Mouse (Mus musculus): ENCODE results near the gene Tgm6. TPM values are rescaled to one million over a fixed set of nuclear protein-coding genes. Genes with fewer than 3 reads are reported as not detected.

Gene Tgm6
- polyA plus RNA-seq, 2 experiments = not detected

- DNase-seq (ENCODE audit: low read depth in 3 of 3, low spot score in 3 of 3) (no peak), ATAC-seq (ENCODE audit: insufficient read depth) (no peak)
- no peak overlapping the region for H3K27ac ChIP-seq
- H3K4me2 ChIP-seq (ENCODE audit: low read depth) = no peak overlapping the region
- no peak overlapping the region for H3K9ac ChIP-seq (replicated peaks)
- TF ChIP-seq CTCF (IDR thresholded peaks at IDR 0.05; ENCODE audit: low read depth) = no peak
- TF ChIP-seq EP300 (IDR thresholded peaks at IDR 0.05; ENCODE audit: low read depth) = no peak
- H3K27me3 ChIP-seq (ENCODE audit: control insufficient read depth, insufficient read depth, low read length) = no peaks in the 10 kb centered on the region
- H3K4me3 ChIP-seq (ENCODE audit: insufficient read depth in 1 of 2, low read depth in 2 of 2, low read length in 2 of 2) = no peak overlapping the region
- H3K36me3 ChIP-seq (replicated peaks; ENCODE audit: control insufficient read depth, insufficient read depth, low read depth) = no peaks in the 10 kb centered on the region
- 46% methylated on average over 4 of the region's 4 CpGs for WGBS (ENCODE audit: insufficient replicate concordance)
- no peaks in the 10 kb centered on the region for H3K9me3 ChIP-seq (ENCODE audit: control insufficient read depth, low read length)
- no peaks in the 10 kb centered on the region; a peak in 1 of 4 replicates for H3K4me1 ChIP-seq (replicated peaks; ENCODE audit: control insufficient read depth in 2 of 2, insufficient read depth in 2 of 2, low read length in 1 of 2)
Measured at GRCm38 (mm10) chr2:130158088-130158437, 45.8 kb downstream of the Tgm6 start.

DNA sequence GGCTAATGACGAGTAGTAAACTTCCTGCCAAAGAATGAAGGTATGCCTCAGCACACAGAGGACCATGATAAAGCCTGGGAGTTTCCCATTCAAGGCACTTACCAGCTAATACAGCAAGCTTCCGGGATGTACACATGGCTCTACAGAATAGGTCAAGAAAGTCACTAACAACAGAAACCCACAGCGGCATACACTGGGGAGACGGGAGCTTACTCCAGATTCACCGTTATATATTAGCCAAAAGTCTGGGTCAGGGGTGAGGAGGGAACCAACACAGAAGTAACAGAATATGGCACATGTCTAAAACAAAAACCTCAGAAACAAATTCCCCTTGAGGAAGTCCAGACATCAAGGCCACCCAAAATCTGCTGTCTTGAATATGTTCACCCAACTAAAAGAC is 50.5 kb downstream of the Tgm6 start:
- peaks cover 2% of the 10 kb centered on the region for H3K36me3 ChIP-seq (replicated peaks; ENCODE audit: control insufficient read depth, insufficient read depth, low read depth)
- ATAC-seq (ENCODE audit: insufficient read depth) = no peak

DNA sequence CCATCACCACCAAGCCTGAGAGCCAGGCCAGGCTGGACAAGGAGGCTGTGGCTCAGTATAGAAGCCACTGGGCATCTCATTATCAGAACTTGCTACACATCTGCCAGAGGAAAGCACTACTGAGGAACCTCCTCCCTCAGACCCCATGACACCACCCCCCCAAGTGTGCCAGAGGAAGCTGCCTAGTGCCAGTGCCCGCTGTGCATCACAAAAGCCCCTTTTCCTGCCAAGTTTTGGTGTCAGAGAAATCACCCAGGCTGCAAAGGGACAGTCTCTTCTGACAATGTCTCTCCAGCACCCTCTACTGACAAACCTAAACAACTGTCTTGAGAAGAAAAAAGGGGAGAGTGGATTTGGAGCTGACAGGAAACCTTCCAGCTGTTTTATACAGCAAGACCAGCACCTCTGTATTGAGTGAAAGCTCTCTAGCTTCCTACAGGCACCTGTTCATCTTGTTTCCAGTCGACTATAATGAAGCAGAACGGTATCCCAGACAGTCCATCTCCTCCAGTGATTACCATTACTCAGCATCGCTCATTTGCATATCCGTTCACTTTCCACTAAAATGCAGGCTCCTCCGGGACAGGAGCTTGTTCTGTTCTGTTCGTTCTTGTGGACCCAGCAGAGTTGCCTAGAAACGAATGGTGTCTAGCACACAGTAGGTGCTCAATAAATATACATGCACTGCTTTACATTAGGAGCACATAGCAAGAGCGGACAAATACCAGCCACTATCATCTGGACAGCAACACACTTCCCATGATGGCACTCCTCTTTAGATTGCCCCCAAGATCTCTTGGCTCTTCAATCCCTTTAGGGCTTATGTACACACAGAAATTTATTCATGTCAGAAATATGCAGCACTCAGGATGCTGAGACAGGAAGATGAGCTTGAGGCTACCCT is 54.3 kb downstream of the Tgm6 start:
- Histone ChIP-seq H3K4me3 (ENCODE audit: insufficient read depth in 1 of 2, low read depth in 2 of 2, low read length in 2 of 2) (no peak overlapping the region), H3K27me3 (ENCODE audit: control insufficient read depth, insufficient read depth, low read length) (no peaks in the 10 kb centered on the region), H3K4me1 (replicated peaks; ENCODE audit: control insufficient read depth in 2 of 2, insufficient read depth in 2 of 2, low read length in 1 of 2) (no peaks in the 10 kb centered on the region), H3K36me3 (replicated peaks; ENCODE audit: control insufficient read depth, insufficient read depth, low read depth) (peaks cover 31% of the 10 kb centered on the region), H3K4me2 (ENCODE audit: low read depth) (no peak overlapping the region), H3K9ac (replicated peaks) (no peak overlapping the region), H3K27ac (no peak overlapping the region), H3K9me3 (ENCODE audit: control insufficient read depth, low read length) (no peaks in the 10 kb centered on the region)
- no peak for DNase-seq (ENCODE audit: low read depth in 3 of 3, low spot score in 3 of 3)
- WGBS (ENCODE audit: insufficient replicate concordance) = 65% methylated on average over 9 of the region's 9 CpGs
- TF ChIP-seq CTCF (IDR thresholded peaks at IDR 0.05; ENCODE audit: low read depth) (peak; percentile 44), EP300 (IDR thresholded peaks at IDR 0.05; ENCODE audit: low read depth) (no peak)
- ATAC-seq (ENCODE audit: insufficient read depth) = no peak

More for the DNA sequence above, 50.5 kb downstream of the Tgm6 start:
- TF ChIP-seq CTCF (IDR thresholded peaks at IDR 0.05; ENCODE audit: low read depth) = no peak
- no peak for TF ChIP-seq EP300 (IDR thresholded peaks at IDR 0.05; ENCODE audit: low read depth)
- DNase-seq (ENCODE audit: low read depth in 3 of 3, low spot score in 3 of 3) = no peak
- 73% methylated on average over 5 of the region's 5 CpGs for WGBS (ENCODE audit: insufficient replicate concordance)
- H3K27ac ChIP-seq = no peak overlapping the region
- H3K4me1 ChIP-seq (replicated peaks; ENCODE audit: control insufficient read depth in 2 of 2, insufficient read depth in 2 of 2, low read length in 1 of 2) = no peaks in the 10 kb centered on the region; a peak in 1 of 4 replicates
- no peaks in the 10 kb centered on the region for H3K9me3 ChIP-seq (ENCODE audit: control insufficient read depth, low read length)
- H3K4me2 ChIP-seq (ENCODE audit: low read depth) = no peak overlapping the region
- H3K27me3 ChIP-seq (ENCODE audit: control insufficient read depth, insufficient read depth, low read length) = no peaks in the 10 kb centered on the region
- H3K4me3 ChIP-seq (ENCODE audit: insufficient read depth in 1 of 2, low read depth in 2 of 2, low read length in 2 of 2) = no peak overlapping the region
- no peak overlapping the region for H3K9ac ChIP-seq (replicated peaks)

DNA sequence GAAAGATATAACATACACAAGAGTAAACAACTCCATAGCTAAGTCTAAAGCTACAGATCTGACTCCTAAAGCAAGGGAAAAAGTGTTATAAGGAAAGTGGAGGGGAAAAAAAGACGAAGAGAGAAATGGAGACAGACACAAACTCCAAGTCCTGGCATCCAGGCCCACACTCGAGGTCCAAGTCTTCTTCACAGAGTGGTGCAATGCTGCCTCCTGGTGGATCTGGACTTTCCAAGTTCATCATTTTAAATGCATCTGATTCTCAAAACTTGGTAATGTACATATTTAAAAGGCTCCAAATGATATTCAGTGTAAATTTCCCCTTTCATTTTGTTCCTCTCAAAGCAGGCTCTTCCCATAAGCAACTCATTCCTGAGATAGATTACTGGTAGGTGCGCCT is 55.6 kb downstream of the Tgm6 start:
- H3K4me2 ChIP-seq (ENCODE audit: low read depth) = no peak overlapping the region
- no peak overlapping the region for H3K27ac ChIP-seq
- WGBS (ENCODE audit: insufficient replicate concordance) = 55% methylated on average over 3 of the region's 3 CpGs
- no peak overlapping the region for H3K4me3 ChIP-seq (ENCODE audit: insufficient read depth in 1 of 2, low read depth in 2 of 2, low read length in 2 of 2)
- H3K36me3 ChIP-seq (replicated peaks; ENCODE audit: control insufficient read depth, insufficient read depth, low read depth) = peaks cover 44% of the 10 kb centered on the region
- no peak overlapping the region for H3K9ac ChIP-seq (replicated peaks)
- ATAC-seq (ENCODE audit: insufficient read depth) (no peak), DNase-seq (ENCODE audit: low read depth in 3 of 3, low spot score in 3 of 3) (peak in 1 of 3 experiments; percentile 19)
- H3K27me3 ChIP-seq (ENCODE audit: control insufficient read depth, insufficient read depth, low read length) = no peaks in the 10 kb centered on the region
- H3K4me1 ChIP-seq (replicated peaks; ENCODE audit: control insufficient read depth in 2 of 2, insufficient read depth in 2 of 2, low read length in 1 of 2) = no peaks in the 10 kb centered on the region
- no peaks in the 10 kb centered on the region for H3K9me3 ChIP-seq (ENCODE audit: control insufficient read depth, low read length)
- TF ChIP-seq EP300 (IDR thresholded peaks at IDR 0.05; ENCODE audit: low read depth) = no peak
- TF ChIP-seq CTCF (IDR thresholded peaks at IDR 0.05; ENCODE audit: low read depth) = peak; percentile 58

DNA sequence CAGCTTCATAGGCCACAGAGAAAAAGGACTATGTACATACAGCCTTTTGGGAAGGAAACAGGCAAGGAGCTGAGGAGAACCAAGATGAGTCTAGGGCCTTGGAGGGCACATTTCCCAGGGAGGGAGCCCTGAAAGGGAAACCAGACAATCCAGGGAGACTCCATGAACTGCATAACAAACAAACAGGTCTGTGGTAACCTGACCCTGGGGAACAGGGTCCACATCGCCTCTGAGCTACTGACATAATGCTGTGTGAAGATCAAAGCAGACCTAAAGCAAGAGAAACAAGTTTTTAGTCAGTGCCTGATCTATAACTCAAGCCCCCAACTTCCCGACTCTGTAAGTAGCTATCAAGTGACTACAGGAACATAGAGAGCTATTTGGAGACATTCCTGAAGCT is 59.5 kb downstream of the Tgm6 start:
- Histone ChIP-seq H3K4me1 (replicated peaks; ENCODE audit: control insufficient read depth in 2 of 2, insufficient read depth in 2 of 2, low read length in 1 of 2) (no peaks in the 10 kb centered on the region; a peak in 2 of 4 replicates), H3K9ac (replicated peaks) (no peak overlapping the region), H3K4me3 (ENCODE audit: insufficient read depth in 1 of 2, low read depth in 2 of 2, low read length in 2 of 2) (no peak overlapping the region), H3K27ac (no peak overlapping the region), H3K36me3 (replicated peaks; ENCODE audit: control insufficient read depth, insufficient read depth, low read depth) (peaks cover 81% of the 10 kb centered on the region), H3K4me2 (ENCODE audit: low read depth) (no peak overlapping the region), H3K9me3 (ENCODE audit: control insufficient read depth, low read length) (no peaks in the 10 kb centered on the region), H3K27me3 (ENCODE audit: control insufficient read depth, insufficient read depth, low read length) (no peaks in the 10 kb centered on the region)
- no peak for TF ChIP-seq EP300 (IDR thresholded peaks at IDR 0.05; ENCODE audit: low read depth)
- no peak for TF ChIP-seq CTCF (IDR thresholded peaks at IDR 0.05; ENCODE audit: low read depth)
- ATAC-seq (ENCODE audit: insufficient read depth) (no peak), DNase-seq (ENCODE audit: low read depth in 3 of 3, low spot score in 3 of 3) (no peak)
- 75% methylated on average over 2 of the region's 2 CpGs for WGBS (ENCODE audit: insufficient replicate concordance)

All from liver, embryonic 14.5 days (tissue).